Mouse (Mus musculus): ENCODE data around the gene Map2k1. TPM values are rescaled to one million over a fixed set of nuclear protein-coding genes. Genes with fewer than 3 reads are reported as not detected.

The Map2k1 gene
- polyA plus RNA-seq, 1 experiment from 2014 or later = 77.4 TPM

- no peak overlapping the region for H3K27ac ChIP-seq (ENCODE audit: low read length)
- no peak for ATAC-seq (ENCODE audit: insufficient number of reproducible peaks, insufficient read depth, low FRiP score, low read depth)
- H3K9me3 ChIP-seq (ENCODE audit: control insufficient read depth, low read depth, low read length) = no peaks in the 10 kb centered on the region
- no peak overlapping the region for H3K9ac ChIP-seq (replicated peaks; ENCODE audit: low read depth, low read length)
- no peaks in the 10 kb centered on the region for H3K36me3 ChIP-seq (ENCODE audit: control insufficient read depth, insufficient read depth, low read length)
- 82% methylated on average over 5 of the region's 5 CpGs for WGBS
- no peaks in the 10 kb centered on the region for H3K4me1 ChIP-seq (ENCODE audit: control insufficient read depth, insufficient read depth, low read length)
- H3K27me3 ChIP-seq (ENCODE audit: control insufficient read depth, insufficient read depth, low read length) = no peaks in the 10 kb centered on the region
- H3K4me2 ChIP-seq (replicated peaks; ENCODE audit: low read depth, low read length) = no peak overlapping the region
- H3K4me3 ChIP-seq (ENCODE audit: low read depth, low read length) = no peak overlapping the region
Observed at GRCm38 (mm10) chr9:64259906-64260305, 6.5 kb upstream of the Map2k1 start.

GRCm38 (mm10) chr9:64256204-64256603 lies 2.8 kb upstream of the Map2k1 start:
- Histone ChIP-seq H3K36me3 (ENCODE audit: control insufficient read depth, insufficient read depth, low read length) (no peaks in the 10 kb centered on the region), H3K4me1 (ENCODE audit: control insufficient read depth, insufficient read depth, low read length) (peaks cover 9% of the 10 kb centered on the region), H3K27ac (ENCODE audit: low read length) (no peak overlapping the region), H3K4me3 (ENCODE audit: low read depth, low read length) (no peak overlapping the region), H3K9me3 (ENCODE audit: control insufficient read depth, low read depth, low read length) (no peaks in the 10 kb centered on the region), H3K9ac (replicated peaks; ENCODE audit: low read depth, low read length) (no peak overlapping the region), H3K27me3 (ENCODE audit: control insufficient read depth, insufficient read depth, low read length) (no peaks in the 10 kb centered on the region), H3K4me2 (replicated peaks; ENCODE audit: low read depth, low read length) (no peak overlapping the region)
- 91% methylated on average over 3 of the region's 3 CpGs for WGBS
- ATAC-seq (ENCODE audit: insufficient number of reproducible peaks, insufficient read depth, low FRiP score, low read depth) = no peak

GRCm38 (mm10) chr9:64255422-64255821 lies 2.0 kb upstream of the Map2k1 start:
- Histone ChIP-seq H3K4me2 (replicated peaks; ENCODE audit: low read depth, low read length) (no peak overlapping the region), H3K4me3 (ENCODE audit: low read depth, low read length) (no peak overlapping the region), H3K36me3 (ENCODE audit: control insufficient read depth, insufficient read depth, low read length) (no peaks in the 10 kb centered on the region), H3K27me3 (ENCODE audit: control insufficient read depth, insufficient read depth, low read length) (no peaks in the 10 kb centered on the region), H3K9ac (replicated peaks; ENCODE audit: low read depth, low read length) (no peak overlapping the region), H3K9me3 (ENCODE audit: control insufficient read depth, low read depth, low read length) (no peaks in the 10 kb centered on the region), H3K4me1 (ENCODE audit: control insufficient read depth, insufficient read depth, low read length) (peaks cover 9% of the 10 kb centered on the region), H3K27ac (ENCODE audit: low read length) (no peak overlapping the region)
- no peak for ATAC-seq (ENCODE audit: insufficient number of reproducible peaks, insufficient read depth, low FRiP score, low read depth)
- WGBS = 71% methylated on average over 3 of the region's 3 CpGs

- ATAC-seq (ENCODE audit: insufficient number of reproducible peaks, insufficient read depth, low FRiP score, low read depth) = no peak
- H3K36me3 ChIP-seq (ENCODE audit: control insufficient read depth, insufficient read depth, low read length) = no peaks in the 10 kb centered on the region
- H3K27me3 ChIP-seq (ENCODE audit: control insufficient read depth, insufficient read depth, low read length) = no peaks in the 10 kb centered on the region
- peak overlapping the region; percentile 87 for H3K27ac ChIP-seq (ENCODE audit: low read length)
- H3K9ac ChIP-seq (replicated peaks; ENCODE audit: low read depth, low read length) = peak overlapping the region; percentile 81
- peak overlapping the region; percentile 89 for H3K4me3 ChIP-seq (ENCODE audit: low read depth, low read length)
- H3K4me1 ChIP-seq (ENCODE audit: control insufficient read depth, insufficient read depth, low read length) = peaks cover 9% of the 10 kb centered on the region
- H3K4me2 ChIP-seq (replicated peaks; ENCODE audit: low read depth, low read length) = peak overlapping the region; percentile 88
- no peaks in the 10 kb centered on the region for H3K9me3 ChIP-seq (ENCODE audit: control insufficient read depth, low read depth, low read length)
- 0% methylated on average over 16 of the region's 16 CpGs for WGBS
Observed at GRCm38 (mm10) chr9:64252591-64253020, 825 bp downstream of the Map2k1 start.

- no peak for ATAC-seq (ENCODE audit: insufficient number of reproducible peaks, insufficient read depth, low FRiP score, low read depth)
- no peak overlapping the region for H3K4me3 ChIP-seq (ENCODE audit: low read depth, low read length)
- H3K9ac ChIP-seq (replicated peaks; ENCODE audit: low read depth, low read length) = no peak overlapping the region
- no peaks in the 10 kb centered on the region for H3K36me3 ChIP-seq (ENCODE audit: control insufficient read depth, insufficient read depth, low read length)
- H3K27ac ChIP-seq (ENCODE audit: low read length) = no peak overlapping the region
- H3K4me2 ChIP-seq (replicated peaks; ENCODE audit: low read depth, low read length) = no peak overlapping the region
- H3K27me3 ChIP-seq (ENCODE audit: control insufficient read depth, insufficient read depth, low read length) = no peaks in the 10 kb centered on the region
- peaks cover 9% of the 10 kb centered on the region for H3K4me1 ChIP-seq (ENCODE audit: control insufficient read depth, insufficient read depth, low read length)
- no peaks in the 10 kb centered on the region for H3K9me3 ChIP-seq (ENCODE audit: control insufficient read depth, low read depth, low read length)
Observed at GRCm38 (mm10) chr9:64250111-64250730, 3.2 kb downstream of the Map2k1 start.

GRCm38 (mm10) chr9:64249371-64249770 lies 4.1 kb downstream of the Map2k1 start:
- no peak overlapping the region for H3K9ac ChIP-seq (replicated peaks; ENCODE audit: low read depth, low read length)
- H3K4me1 ChIP-seq (ENCODE audit: control insufficient read depth, insufficient read depth, low read length) = peaks cover 9% of the 10 kb centered on the region
- no peak overlapping the region for H3K4me3 ChIP-seq (ENCODE audit: low read depth, low read length)
- H3K27me3 ChIP-seq (ENCODE audit: control insufficient read depth, insufficient read depth, low read length) = no peaks in the 10 kb centered on the region
- WGBS = 70% methylated on average over 1 of the region's 1 CpGs
- no peak overlapping the region for H3K4me2 ChIP-seq (replicated peaks; ENCODE audit: low read depth, low read length)
- no peaks in the 10 kb centered on the region for H3K36me3 ChIP-seq (ENCODE audit: control insufficient read depth, insufficient read depth, low read length)
- H3K27ac ChIP-seq (ENCODE audit: low read length) = no peak overlapping the region
- H3K9me3 ChIP-seq (ENCODE audit: control insufficient read depth, low read depth, low read length) = no peaks in the 10 kb centered on the region
- ATAC-seq (ENCODE audit: insufficient number of reproducible peaks, insufficient read depth, low FRiP score, low read depth) = no peak

- H3K9me3 ChIP-seq (ENCODE audit: control insufficient read depth, low read depth, low read length) = no peaks in the 10 kb centered on the region
- no peak overlapping the region for H3K9ac ChIP-seq (replicated peaks; ENCODE audit: low read depth, low read length)
- no peak overlapping the region for H3K4me2 ChIP-seq (replicated peaks; ENCODE audit: low read depth, low read length)
- H3K4me3 ChIP-seq (ENCODE audit: low read depth, low read length) = no peak overlapping the region
- H3K4me1 ChIP-seq (ENCODE audit: control insufficient read depth, insufficient read depth, low read length) = peaks cover 7% of the 10 kb centered on the region; the same call in 1 of the 2 replicates
- H3K27me3 ChIP-seq (ENCODE audit: control insufficient read depth, insufficient read depth, low read length) = no peaks in the 10 kb centered on the region
- ATAC-seq (ENCODE audit: insufficient number of reproducible peaks, insufficient read depth, low FRiP score, low read depth) = no peak
- no peak overlapping the region for H3K27ac ChIP-seq (ENCODE audit: low read length)
- WGBS = 69% methylated on average over 6 of the region's 6 CpGs
- no peaks in the 10 kb centered on the region for H3K36me3 ChIP-seq (ENCODE audit: control insufficient read depth, insufficient read depth, low read length)
Observed at GRCm38 (mm10) chr9:64242381-64242831, 11.0 kb downstream of the Map2k1 start.

- Histone ChIP-seq H3K4me2 (replicated peaks; ENCODE audit: low read depth, low read length) (no peak overlapping the region), H3K4me3 (ENCODE audit: low read depth, low read length) (no peak overlapping the region), H3K27ac (ENCODE audit: low read length) (no peak overlapping the region), H3K36me3 (ENCODE audit: control insufficient read depth, insufficient read depth, low read length) (no peaks in the 10 kb centered on the region), H3K9me3 (ENCODE audit: control insufficient read depth, low read depth, low read length) (no peaks in the 10 kb centered on the region), H3K9ac (replicated peaks; ENCODE audit: low read depth, low read length) (no peak overlapping the region), H3K27me3 (ENCODE audit: control insufficient read depth, insufficient read depth, low read length) (no peaks in the 10 kb centered on the region), H3K4me1 (ENCODE audit: control insufficient read depth, insufficient read depth, low read length) (peaks cover 7% of the 10 kb centered on the region; the same call in 1 of the 2 replicates)
- 44% methylated on average over 8 of the region's 8 CpGs for WGBS
- ATAC-seq (ENCODE audit: insufficient number of reproducible peaks, insufficient read depth, low FRiP score, low read depth) = no peak
Observed at GRCm38 (mm10) chr9:64240681-64241080, 12.8 kb downstream of the Map2k1 start.

- H3K36me3 ChIP-seq (ENCODE audit: control insufficient read depth, insufficient read depth, low read length) = no peaks in the 10 kb centered on the region
- H3K4me3 ChIP-seq (ENCODE audit: low read depth, low read length) = no peak overlapping the region
- no peaks in the 10 kb centered on the region for H3K9me3 ChIP-seq (ENCODE audit: control insufficient read depth, low read depth, low read length)
- WGBS = 47% methylated on average over 2 of the region's 2 CpGs
- H3K9ac ChIP-seq (replicated peaks; ENCODE audit: low read depth, low read length) = no peak overlapping the region
- H3K27me3 ChIP-seq (ENCODE audit: control insufficient read depth, insufficient read depth, low read length) = no peaks in the 10 kb centered on the region
- no peak overlapping the region for H3K27ac ChIP-seq (ENCODE audit: low read length)
- H3K4me1 ChIP-seq (ENCODE audit: control insufficient read depth, insufficient read depth, low read length) = peaks cover 7% of the 10 kb centered on the region; the same call in 1 of the 2 replicates
- no peak overlapping the region for H3K4me2 ChIP-seq (replicated peaks; ENCODE audit: low read depth, low read length)
- no peak for ATAC-seq (ENCODE audit: insufficient number of reproducible peaks, insufficient read depth, low FRiP score, low read depth)
Observed at GRCm38 (mm10) chr9:64240116-64240515, 13.3 kb downstream of the Map2k1 start.

Measured in stomach, embryonic 14.5 days (tissue).